Mouse (Mus musculus): ENCODE data around the gene Vmn1r73.

Vmn1r73 gene

DNA sequence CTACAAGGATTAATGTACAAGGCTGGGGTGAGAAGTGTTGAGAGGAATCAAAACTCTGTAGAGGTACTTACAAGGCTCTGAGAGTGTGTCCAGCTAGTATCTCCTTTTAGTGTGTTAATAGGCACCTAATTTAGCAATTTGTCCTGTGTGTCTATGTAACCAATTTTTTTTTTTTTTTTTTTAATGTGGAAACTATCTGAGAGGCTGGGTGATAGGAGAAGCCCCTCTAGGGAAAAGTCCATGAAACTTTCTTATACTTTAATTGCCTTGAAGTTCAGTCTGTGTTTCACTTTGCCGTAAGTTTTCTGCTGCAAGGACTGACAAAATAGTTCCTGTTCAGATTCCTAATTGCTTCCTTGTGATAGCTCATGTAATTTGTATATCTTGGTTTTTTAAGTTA lies at the start of gene Vmn1r73:
TSS of gene Vmn1r73 (plus strand) at position 301 of the 400 bp plus-strand sequence.
- no peak for DNase-seq (ENCODE audit: low spot score)

Measured in T-cell, adult 2 months (primary cell).